Mouse (Mus musculus) kidney, adult 8-10 months (tissue): ENCODE measurements at regions not wholly inside any gene's neighbourhood (a gene's known extent, or its start where the extent isn't known, plus 50 kb on each side); places are given as distances from the start of the nearest gene placed in this dataset.

Source experiments
- DNase-seq, 2 experiments: peaks; one replicate each; pipeline ENCODE4 v3.0.0; 2022

DNA sequence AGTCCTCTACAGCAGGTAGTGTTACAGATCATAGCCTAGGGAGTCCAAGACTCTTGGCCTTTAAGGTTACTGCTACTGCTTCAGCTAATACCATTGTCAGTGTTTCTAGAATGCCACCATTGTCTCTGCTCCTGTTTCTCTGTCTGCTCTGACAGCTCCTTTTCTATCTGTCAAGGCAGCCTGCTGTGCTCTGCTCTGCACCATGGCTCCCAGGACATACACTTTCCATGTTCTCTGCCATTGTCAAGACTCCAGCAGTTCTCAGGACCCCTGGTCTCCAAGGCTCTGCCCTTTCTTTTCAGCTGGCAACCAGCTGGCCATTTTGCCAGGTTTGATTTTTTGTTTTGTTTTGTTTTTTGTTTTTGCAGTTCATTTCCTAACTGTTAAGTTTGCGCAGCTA, 208.7 kb downstream of the Otol1 start:
- DNase-seq, result no peak

- no peak for DNase-seq
These were observed 211.4 kb downstream of the Otol1 start for GRCm38 (mm10) chr3:70218757-70219360.

DNA sequence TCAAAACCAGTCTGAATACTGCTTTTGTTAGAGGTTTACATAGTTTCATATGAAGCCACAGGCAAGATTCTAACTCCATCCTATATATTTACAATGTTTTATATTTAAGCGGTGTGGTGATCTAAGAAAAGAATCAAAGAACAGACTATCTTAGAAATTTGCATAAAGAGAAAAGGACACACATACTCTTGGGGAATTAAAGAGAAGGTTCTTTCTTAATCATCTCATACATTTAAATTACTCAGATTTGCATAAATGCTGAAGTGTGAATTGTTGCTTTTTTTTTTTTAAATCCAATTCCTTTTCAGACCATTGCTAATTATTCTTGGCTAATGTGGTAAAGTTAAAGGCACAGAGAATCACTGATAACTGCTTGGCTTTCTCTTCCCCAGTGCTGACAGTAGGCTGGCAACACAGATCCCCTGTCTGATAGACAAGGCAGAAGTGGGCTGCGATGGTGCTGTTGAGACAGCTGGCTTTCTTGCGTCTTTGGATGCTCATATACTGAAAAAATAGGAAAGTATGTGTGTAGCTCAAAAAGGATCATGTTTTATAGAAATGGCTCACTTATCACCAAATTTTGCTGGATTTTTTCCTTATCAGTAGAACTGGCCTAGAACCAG, 216.1 kb downstream of the Otol1 start:
- DNase-seq, result no peak

DNA sequence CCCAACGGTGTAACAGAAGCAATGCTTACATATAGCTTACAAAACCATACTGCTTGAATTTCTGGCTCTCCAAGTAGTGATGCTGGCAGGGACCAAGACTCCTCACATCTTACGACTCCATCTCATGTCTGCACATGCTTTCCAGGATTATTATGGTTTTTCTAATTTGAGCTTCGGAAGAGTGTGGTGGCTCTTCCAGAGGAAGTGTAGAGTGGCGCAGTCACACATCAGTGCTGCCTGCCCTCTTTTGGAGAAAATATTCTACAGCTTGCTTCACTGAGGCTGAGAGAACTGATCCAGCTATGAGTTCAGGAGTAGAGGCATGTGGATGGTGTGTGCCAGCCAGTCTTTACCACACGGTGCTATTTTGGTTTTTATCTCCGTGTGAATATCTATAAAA, 217.4 kb downstream of the Otol1 start:
- no peak for DNase-seq

- no peak for DNase-seq
These were observed 219.8 kb downstream of the Otol1 start for GRCm38 (mm10) chr3:70227165-70227564.

GRCm38 (mm10) chr3:70248655-70249054, 241.2 kb downstream of the Otol1 start:
- no peak for DNase-seq

DNA sequence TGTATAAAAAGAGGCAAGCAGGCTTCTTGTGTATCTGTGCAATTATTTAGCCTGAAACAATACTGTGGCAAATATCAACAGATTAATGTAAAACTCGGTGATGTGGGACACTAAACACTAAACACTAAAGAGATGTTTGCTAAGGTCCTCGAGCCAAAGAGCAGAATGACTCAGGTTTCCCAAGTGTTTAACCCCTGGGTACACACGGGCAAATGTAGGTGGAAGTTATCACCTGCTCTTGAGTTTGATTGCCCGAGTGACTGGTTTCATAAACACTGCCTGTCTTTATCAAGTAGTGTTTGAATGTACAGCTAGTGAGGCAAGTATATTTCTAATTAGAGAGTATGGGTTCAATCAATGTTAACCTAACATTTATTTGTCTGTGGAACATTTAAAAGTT, 242.5 kb downstream of the Otol1 start:
- no peak for DNase-seq

DNA sequence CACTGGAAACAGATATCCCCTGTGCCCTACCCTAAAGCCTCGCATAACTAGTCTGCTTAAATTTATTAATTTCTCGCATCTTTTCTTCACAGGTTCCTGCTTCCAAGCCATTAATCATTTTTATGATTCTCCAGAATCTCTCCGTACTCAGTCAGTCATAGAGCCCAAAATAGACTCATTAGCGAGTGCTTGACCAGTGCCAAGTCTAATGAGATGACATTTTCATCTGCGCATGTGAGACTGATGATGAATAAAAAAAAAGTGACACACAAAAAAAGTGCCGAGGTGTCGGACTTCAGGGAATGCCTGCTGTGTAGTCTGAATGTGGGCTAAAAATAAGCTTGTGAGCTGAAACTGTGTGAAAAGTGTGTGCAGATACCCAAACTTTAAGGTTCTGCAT, 243.3 kb downstream of the Otol1 start:
- no peak for DNase-seq

- no peak for DNase-seq
These were observed 255.9 kb downstream of the Otol1 start for GRCm38 (mm10) chr3:70263318-70263717.

- DNase-seq, result no peak
These were observed 281.4 kb downstream of the Otol1 start for GRCm38 (mm10) chr3:70288590-70289388.

DNA sequence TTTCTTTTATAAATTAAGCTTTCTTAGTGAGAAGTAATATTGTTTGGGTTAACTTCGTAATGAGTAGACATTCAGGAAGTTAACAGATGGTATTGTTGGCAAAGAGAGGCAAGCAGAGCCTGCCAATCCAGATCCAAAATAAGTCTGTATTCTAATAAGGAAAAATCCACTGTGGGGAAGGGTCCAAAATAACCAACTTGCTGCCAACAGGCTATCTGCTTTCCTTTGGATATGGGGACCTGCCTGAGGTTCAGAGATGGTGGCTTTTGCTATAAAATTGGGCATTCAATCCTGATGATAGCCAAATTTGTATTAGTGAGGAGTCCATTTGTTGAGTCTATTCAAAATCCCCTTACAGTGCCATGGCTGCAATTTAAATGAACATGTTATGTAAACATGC, 300.1 kb downstream of the Otol1 start:
- no peak for DNase-seq

GRCm38 (mm10) chr3:70308061-70308461, 300.6 kb downstream of the Otol1 start:
- no peak for DNase-seq

- no peak for DNase-seq
These were observed 301.9 kb downstream of the Otol1 start for GRCm38 (mm10) chr3:70309304-70309703.

GRCm38 (mm10) chr3:70311055-70311454, 303.6 kb downstream of the Otol1 start:
- no peak for DNase-seq

GRCm38 (mm10) chr3:70312034-70312433, 304.6 kb downstream of the Otol1 start:
- no peak for DNase-seq

DNA sequence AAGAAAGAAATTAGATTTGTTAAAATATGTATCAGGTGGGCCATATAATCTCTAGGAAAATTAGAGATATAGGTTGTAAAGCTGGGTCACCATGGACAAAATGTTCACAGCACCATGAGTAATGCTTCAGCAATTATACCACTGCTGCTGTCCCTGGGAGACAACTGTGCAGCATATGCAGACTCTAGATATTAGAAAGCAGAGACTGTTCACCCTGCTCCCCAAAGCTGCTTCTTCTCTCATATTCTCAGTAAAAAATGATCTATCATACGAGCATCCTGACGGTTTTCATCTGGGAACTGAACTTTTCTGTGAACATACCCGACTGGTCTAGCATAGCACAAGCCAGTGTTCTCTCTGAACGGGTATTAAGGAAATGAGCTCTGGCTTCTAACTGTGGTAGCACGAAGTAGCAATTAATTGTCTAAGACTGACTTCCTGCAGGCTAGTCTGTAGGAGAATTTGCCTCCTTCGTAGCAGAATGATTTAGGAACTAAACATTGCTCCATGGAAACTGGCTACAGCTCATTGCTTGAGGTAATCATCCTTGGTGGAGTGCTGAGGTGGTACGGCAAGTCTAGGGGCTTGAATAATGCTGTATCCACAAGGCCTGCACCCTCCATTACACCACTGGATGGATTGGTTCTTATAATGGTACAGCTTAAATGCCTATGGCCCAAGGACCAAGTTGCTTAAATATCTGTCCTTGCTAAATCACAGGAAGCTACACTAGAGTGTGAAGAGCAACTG, 305.9 kb downstream of the Otol1 start:
- DNase-seq, result no peak

DNA sequence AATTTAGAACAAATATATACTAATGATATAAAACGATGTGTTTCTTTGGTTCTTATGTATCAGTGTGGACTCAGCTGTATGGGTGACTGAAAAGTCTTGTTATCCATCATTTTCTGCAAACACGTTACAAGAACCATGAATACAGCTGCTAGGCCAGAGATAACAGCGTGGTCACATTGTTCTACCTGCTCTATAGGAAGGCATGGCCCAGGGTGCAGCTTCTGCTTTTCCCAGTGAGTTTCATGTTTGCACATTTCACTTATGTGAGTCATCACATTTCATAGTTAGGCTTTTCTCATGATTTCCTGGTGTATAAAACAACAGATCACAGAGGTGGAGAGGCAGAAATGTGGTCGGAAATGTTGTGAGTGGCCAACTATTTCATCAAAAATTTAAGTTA, 306.8 kb downstream of the Otol1 start:
- no peak for DNase-seq

DNA sequence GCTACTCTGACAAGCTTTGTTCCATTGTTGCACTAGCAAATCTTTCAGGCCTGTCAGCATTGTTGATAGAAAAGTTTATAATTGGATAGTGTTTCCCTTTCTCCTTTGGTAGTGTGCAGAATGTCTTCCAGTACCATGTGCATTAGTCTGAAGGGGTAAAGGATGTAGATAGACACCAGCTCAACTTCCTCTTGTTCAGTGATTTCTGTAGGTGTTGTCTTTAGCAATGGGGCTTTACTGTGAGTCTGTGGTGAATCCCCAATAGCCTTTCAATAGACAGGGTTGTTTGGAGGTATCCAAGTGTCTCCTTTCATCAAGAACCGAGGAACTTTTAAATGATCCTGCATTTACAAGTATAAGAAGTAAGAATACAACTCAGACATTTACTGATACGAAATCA, 311.0 kb downstream of the Otol1 start:
- DNase-seq, result no peak

DNA sequence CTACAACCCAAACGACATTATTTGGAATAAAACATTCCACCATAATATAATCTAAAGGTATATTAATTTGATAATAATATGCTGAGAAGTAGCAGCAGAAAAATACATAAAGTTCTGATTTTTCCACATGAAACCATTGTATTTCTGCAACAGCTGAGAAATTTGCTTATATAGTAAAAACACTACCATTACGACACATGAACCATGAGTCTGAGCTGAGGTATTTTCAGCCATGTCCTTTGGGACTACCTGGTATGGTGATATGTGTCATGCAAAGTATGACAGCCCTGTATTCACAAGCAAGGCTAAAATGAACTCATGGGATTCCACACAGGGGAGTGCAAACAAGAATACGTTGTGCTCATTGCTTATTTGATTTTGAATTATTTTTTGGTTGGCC, 311.7 kb downstream of the Otol1 start:
- DNase-seq, result no peak

- no peak for DNase-seq
These were observed 313.8 kb downstream of the Otol1 start for GRCm38 (mm10) chr3:70321161-70321657.

DNA sequence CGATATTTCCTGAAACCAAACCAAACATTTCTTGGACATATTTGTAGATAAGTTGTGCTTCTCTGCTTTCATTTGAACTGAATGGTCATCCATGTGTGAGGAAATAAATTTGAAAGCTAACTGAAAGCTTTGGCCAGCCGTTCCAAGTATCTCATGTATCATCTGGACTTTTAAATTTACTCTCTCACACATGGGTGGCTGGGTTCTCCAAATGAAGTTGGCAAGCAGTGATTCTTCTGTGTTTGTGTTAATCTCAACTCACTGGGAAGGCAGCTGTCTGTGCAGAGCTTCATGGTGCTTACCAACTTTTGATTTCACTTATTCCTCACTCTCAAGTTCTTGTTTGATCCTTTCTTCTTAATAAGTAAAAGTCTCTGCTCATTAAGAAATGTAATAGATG, 317.3 kb downstream of the Otol1 start:
- no peak for DNase-seq
